Mouse (Mus musculus) cerebellum, adult (tissue): ENCODE results near the gene Efcab8.
"Not testable (repeated sequence)": the region's sequence is repeated elsewhere in the genome, so short reads cannot be mapped to it uniquely, and the experiment has no call there.

Experiments
- ATAC-seq: cut with Nextera tagmentation; 2 replicates; pipeline ENCODE4 v1.9.2; 2017; ENCODE audit warnings: mild to moderate bottlenecking, moderate library complexity, mixed read lengths; ENCODE audit not compliant: insufficient number of reproducible peaks, low FRiP score, low TSS enrichment

Efcab8 gene

GRCm38 (mm10) chr2:153779394-153779981 lies at the start of gene Efcab8:
Gene Efcab8 (plus strand): TSS chr2:153779931.
- ATAC-seq = no peak

GRCm38 (mm10) chr2:153734033-153734432 lies 45.7 kb upstream of the Efcab8 start:
- ATAC-seq = no peak

GRCm38 (mm10) chr2:153740500-153741436 lies 39.0 kb upstream of the Efcab8 start, which contains the start of gene Mapre1:
Gene Mapre1 (plus strand): TSS chr2:153741274.
- ATAC-seq = peak; percentile 95

- peak; percentile 47; the same call in 1 of the 2 replicates for ATAC-seq
These were observed 38.2 kb upstream of the Efcab8 start for GRCm38 (mm10) chr2:153741437-153742065.

- ATAC-seq = no peak
These were observed 31.7 kb upstream of the Efcab8 start for GRCm38 (mm10) chr2:153747994-153748393.

- no peak for ATAC-seq
These were observed 29.4 kb upstream of the Efcab8 start for GRCm38 (mm10) chr2:153750363-153750762.

GRCm38 (mm10) chr2:153762121-153762520 lies 17.6 kb upstream of the Efcab8 start:
- no peak for ATAC-seq

- ATAC-seq = no peak
These were observed 12.2 kb upstream of the Efcab8 start for GRCm38 (mm10) chr2:153767484-153767883.

- no peak for ATAC-seq
These were observed 10.8 kb upstream of the Efcab8 start for GRCm38 (mm10) chr2:153768881-153769280.

- ATAC-seq = no peak
These were observed 6.8 kb upstream of the Efcab8 start for GRCm38 (mm10) chr2:153772950-153773349.

GRCm38 (mm10) chr2:153775472-153775871 lies 4.3 kb upstream of the Efcab8 start:
- no peak for ATAC-seq

- peak; percentile 15; the same call in 1 of the 2 replicates for ATAC-seq
These were observed 931 bp upstream of the Efcab8 start for GRCm38 (mm10) chr2:153778638-153779362.

GRCm38 (mm10) chr2:153781181-153781580 lies 1.4 kb downstream of the Efcab8 start:
- no peak for ATAC-seq

- ATAC-seq = no peak
These were observed 4.9 kb downstream of the Efcab8 start for GRCm38 (mm10) chr2:153784668-153785067.

- ATAC-seq = no peak
These were observed 13.6 kb downstream of the Efcab8 start for GRCm38 (mm10) chr2:153793366-153793765.

- ATAC-seq = no peak
These were observed 15.4 kb downstream of the Efcab8 start for GRCm38 (mm10) chr2:153795090-153795489.

GRCm38 (mm10) chr2:153807464-153807863 lies 27.7 kb downstream of the Efcab8 start:
- not testable (repeated sequence) for ATAC-seq

GRCm38 (mm10) chr2:153808146-153808545 lies 28.4 kb downstream of the Efcab8 start:
- ATAC-seq = no peak

- ATAC-seq = no peak
These were observed 29.1 kb downstream of the Efcab8 start for GRCm38 (mm10) chr2:153808841-153809240.

GRCm38 (mm10) chr2:153809921-153810320 lies 30.2 kb downstream of the Efcab8 start:
- ATAC-seq = no peak
